Mouse (Mus musculus) thymus, postnatal 36 days (tissue): ENCODE data around the gene Pcbp3.

ENCODE experiments used
- DNase-seq, 2 experiments: peaks; one replicate each; pipeline ENCODE4 v3.0.0; 2022; ENCODE audit warnings: mixed read lengths in 2 of 2

The Pcbp3 gene

GRCm38 (mm10) chr10:76844365-76844764 lies 117.3 kb downstream of the Pcbp3 start:
- peak; percentile 12 to 23 for DNase-seq

- DNase-seq, result no peak
Measured at GRCm38 (mm10) chr10:76842087-76842486, 119.6 kb downstream of the Pcbp3 start.

GRCm38 (mm10) chr10:76841220-76841619 lies 120.5 kb downstream of the Pcbp3 start:
- no peak for DNase-seq

GRCm38 (mm10) chr10:76840566-76840965 lies 121.1 kb downstream of the Pcbp3 start:
- no peak for DNase-seq

GRCm38 (mm10) chr10:76835497-76836357 lies 126.0 kb downstream of the Pcbp3 start:
- peak; percentile 73 to 78 for DNase-seq

GRCm38 (mm10) chr10:76832841-76833240 lies 128.8 kb downstream of the Pcbp3 start:
- DNase-seq, result no peak

- no peak for DNase-seq
Measured at GRCm38 (mm10) chr10:76831915-76832314, 129.8 kb downstream of the Pcbp3 start.

GRCm38 (mm10) chr10:76831151-76831550 lies 130.5 kb downstream of the Pcbp3 start:
- DNase-seq, result no peak

- DNase-seq, result no peak
Measured at GRCm38 (mm10) chr10:76828936-76829335, 132.8 kb downstream of the Pcbp3 start.

- DNase-seq, result no peak
Measured at GRCm38 (mm10) chr10:76822698-76823097, 139.0 kb downstream of the Pcbp3 start.

GRCm38 (mm10) chr10:76819321-76819720 lies 142.4 kb downstream of the Pcbp3 start:
- no peak for DNase-seq

- no peak for DNase-seq
Measured at GRCm38 (mm10) chr10:76818337-76818736, 143.3 kb downstream of the Pcbp3 start.

- DNase-seq, result no peak
Measured at GRCm38 (mm10) chr10:76816930-76817329, 144.8 kb downstream of the Pcbp3 start.

- no peak for DNase-seq
Measured at GRCm38 (mm10) chr10:76816436-76816835, 145.3 kb downstream of the Pcbp3 start.

GRCm38 (mm10) chr10:76815481-76815880 lies 146.2 kb downstream of the Pcbp3 start:
- no peak for DNase-seq

- no peak for DNase-seq
Measured at GRCm38 (mm10) chr10:76814811-76815210, 146.9 kb downstream of the Pcbp3 start.

GRCm38 (mm10) chr10:76809916-76810660 lies 151.6 kb downstream of the Pcbp3 start:
- DNase-seq, result no peak

- DNase-seq, result no peak
Measured at GRCm38 (mm10) chr10:76809439-76809838, 152.2 kb downstream of the Pcbp3 start.

- no peak for DNase-seq
Measured at GRCm38 (mm10) chr10:76808446-76809400, 153.0 kb downstream of the Pcbp3 start.

GRCm38 (mm10) chr10:76802500-76802885 lies 159.2 kb downstream of the Pcbp3 start:
- no peak for DNase-seq

- no peak for DNase-seq
Measured at GRCm38 (mm10) chr10:76801841-76802499, 159.7 kb downstream of the Pcbp3 start.

GRCm38 (mm10) chr10:76801237-76801641 lies 160.4 kb downstream of the Pcbp3 start:
- no peak for DNase-seq
